Mouse (Mus musculus) cortical plate, adult 2 months (tissue): ENCODE results near the gene Btbd8.

ENCODE experiments used
- CTCF ChIP-seq: fragments of 200-500 bp; IDR thresholded peaks from 2 replicates; pipeline ENCODE4 v1.5.1; 2011; ENCODE audit warnings: mild to moderate bottlenecking, control low read depth, low read length; ENCODE audit not compliant: insufficient read depth; ENCODE audit errors: extremely low read depth
- POLR2A ChIP-seq: fragments of 200-500 bp; IDR thresholded peaks from 2 replicates; pipeline ENCODE4 v1.6.1; 2011; ENCODE audit warnings: mild to moderate bottlenecking, low read length, control low read depth; ENCODE audit not compliant: insufficient read depth; ENCODE audit errors: extremely low read depth

- TF ChIP-seq CTCF, result no peak
- no peak for TF ChIP-seq POLR2A
Observed at GRCm38 (mm10) chr5:107499891-107500535, 62.2 kb downstream of the Btbd8 start.
